Mouse (Mus musculus): ENCODE measurements around the gene Slc13a3.

Gene Slc13a3

DNA sequence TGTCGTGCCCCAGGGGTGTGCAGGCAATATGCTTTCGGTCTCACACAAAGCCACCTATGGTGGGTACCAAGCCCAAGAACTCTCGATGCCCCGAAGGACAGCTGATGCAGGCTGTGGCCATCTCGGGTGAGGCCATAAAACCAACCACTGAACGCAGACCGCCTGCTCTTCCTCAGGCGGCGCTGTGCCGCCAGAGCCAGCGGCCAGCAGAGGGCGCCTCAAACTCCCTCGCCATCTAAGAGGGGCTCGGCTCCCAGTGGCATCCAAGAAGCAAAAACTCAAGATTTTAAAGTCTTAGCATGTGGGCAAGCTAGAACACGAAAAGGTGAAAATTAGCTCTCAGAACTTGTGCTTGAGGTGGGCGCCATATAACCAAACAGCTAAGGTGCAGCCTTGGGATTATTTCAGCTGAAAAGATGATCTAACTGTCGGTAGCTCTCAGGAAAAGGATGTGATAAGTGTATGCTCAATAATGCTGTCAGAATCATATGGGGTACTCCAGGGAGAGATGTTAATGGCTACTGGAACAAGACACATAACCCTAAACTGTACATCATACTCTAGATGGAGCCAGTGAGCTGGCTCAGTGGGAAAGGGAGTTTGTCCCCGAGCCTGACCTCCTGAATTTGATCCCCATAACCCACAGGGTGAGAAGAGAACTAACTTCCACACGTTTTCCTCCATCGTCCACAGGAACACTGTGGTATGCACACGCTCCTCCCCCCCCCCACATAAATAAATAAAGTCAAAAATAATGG is 108.5 kb downstream of the Slc13a3 start:
- DNase-seq (ENCODE audit: low read depth, low spot score): peak; percentile 79

- DNase-seq (ENCODE audit: low read depth, low spot score): no peak
Observed at GRCm38 (mm10) chr2:165363282-165363681, 109.7 kb downstream of the Slc13a3 start.

DNA sequence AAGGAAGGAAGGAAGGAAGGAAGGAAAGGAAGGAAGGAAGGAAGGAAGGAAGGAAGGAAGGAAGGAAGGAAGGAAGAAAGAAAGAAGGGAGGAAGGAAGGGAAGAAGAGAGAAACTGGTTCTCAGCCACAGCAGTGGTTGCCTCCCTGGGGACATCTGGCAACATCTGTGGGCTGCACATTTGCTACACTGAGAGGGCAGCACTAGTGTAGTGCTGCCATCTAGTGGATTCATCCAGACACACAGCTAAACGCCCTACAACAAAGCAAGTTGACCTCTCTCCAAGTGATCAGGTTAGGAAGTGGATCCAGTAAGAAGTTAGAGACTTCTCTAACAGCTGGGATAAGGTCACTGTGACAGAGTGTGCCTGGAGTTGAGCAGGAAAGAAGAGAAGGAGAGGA is 112.2 kb downstream of the Slc13a3 start:
- DNase-seq (ENCODE audit: low read depth, low spot score): peak; percentile 91
